ENCODE assay signal across 12 mouse cellular contexts in the genomic region with DNA sequence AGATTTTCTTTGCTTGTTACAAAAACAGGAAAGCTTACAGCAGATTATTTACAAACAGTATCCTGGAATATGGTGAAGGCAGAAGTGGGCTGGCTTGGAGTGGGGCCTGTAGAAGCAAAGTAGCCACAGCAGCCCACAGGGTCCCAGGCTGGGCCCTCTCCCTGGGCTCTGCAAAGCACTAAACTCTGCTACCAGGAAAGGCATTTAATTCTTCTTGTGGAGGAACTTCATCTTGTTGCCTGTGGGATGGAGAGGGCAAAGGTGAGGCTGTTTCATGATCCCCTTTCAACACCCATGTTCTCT. TPM values are rescaled to one million over a fixed set of nuclear protein-coding genes. Genes with fewer than 3 reads are reported as not detected.
DNase-seq lines count a peak whose midpoint lies in the region; ATAC-seq and TF ChIP-seq lines count a peak whose summit lies in the region.
"Had no signal": no experiment of that assay in that cellular context is flagged by ENCODE, and none has a peak within 500 bp of the region (broad histone marks: within the 10 kb centered on the region; RNA-seq: fewer than 3 reads in every experiment).

No protein-coding gene starts in this region.

- no peaks in the 10 kb centered on the region for H3K9me3 ChIP-seq in forebrain, embryonic 15.5 days
- H3K9me3 ChIP-seq in forebrain, embryonic 10.5 days: no peaks in the 10 kb centered on the region
- H3K9me3 ChIP-seq in MEL (replicated peaks; ENCODE audit: insufficient read depth, low read length): no peaks in the 10 kb centered on the region
- no peaks in the 10 kb centered on the region for H3K9me3 ChIP-seq in intestine, embryonic 16.5 days (ENCODE audit: control insufficient read depth, low read length)

- no peak for TF ChIP-seq POLR2A in MEL (IDR thresholded peaks at IDR 0.05; ENCODE audit: control insufficient read depth in 1 of 2, insufficient read depth in 1 of 2, low read depth in 1 of 2, low read length in 2 of 2, poor library complexity in 1 of 2)

- H3K36me3 ChIP-seq in forebrain, embryonic 15.5 days: peaks cover 43% of the 10 kb centered on the region
- H3K36me3 ChIP-seq in forebrain, embryonic 10.5 days (replicated peaks): peaks cover 87% of the 10 kb centered on the region
- H3K36me3 ChIP-seq in MEL (ENCODE audit: control insufficient read depth in 1 of 2, insufficient read depth in 2 of 2, low read length in 2 of 2): peaks cover 19 to 20% of the 10 kb centered on the region in 2 experiments
- H3K36me3 ChIP-seq in intestine, embryonic 16.5 days (ENCODE audit: control insufficient read depth, insufficient read depth, low read length): peaks cover 22% of the 10 kb centered on the region

- H3K79me2 ChIP-seq in MEL (ENCODE audit: control insufficient read depth, insufficient read depth, low read length, poor library complexity): peaks cover 30% of the 10 kb centered on the region

- H3K4me1 ChIP-seq in forebrain, embryonic 15.5 days: peaks cover 23% of the 10 kb centered on the region
- peaks cover 25% of the 10 kb centered on the region for H3K4me1 ChIP-seq in forebrain, embryonic 10.5 days
- peaks cover 0 to 7% of the 10 kb centered on the region in 2 experiments; a peak in 1 of 4 replicates for H3K4me1 ChIP-seq in MEL (ENCODE audit: control insufficient read depth in 1 of 2, insufficient read depth in 2 of 2, low read length in 2 of 2)
- peaks cover 16% of the 10 kb centered on the region for H3K4me1 ChIP-seq in intestine, embryonic 16.5 days (ENCODE audit: control insufficient read depth, insufficient read depth, low read length)

- H3K27ac ChIP-seq in forebrain, embryonic 15.5 days (replicated peaks): 0 out of 2 replicates have a peak overlapping the region, but pooled peaks have one; percentile 31
- H3K27ac ChIP-seq in forebrain, embryonic 10.5 days: no peak overlapping the region
- H3K27ac ChIP-seq in layer of hippocampus, adult 2 months: peak overlapping the region; percentile 51; the same call in 1 of the 2 replicates
- no peak overlapping the region for H3K27ac ChIP-seq in MEL (ENCODE audit: control insufficient read depth, low read depth, low read length)
- peak overlapping the region; percentile 40; the same call in 1 of the 2 replicates for H3K27ac ChIP-seq in intestine, embryonic 16.5 days (ENCODE audit: low read length)

- H3K4me3 ChIP-seq in forebrain, embryonic 15.5 days: no peak overlapping the region
- no peak overlapping the region for H3K4me3 ChIP-seq in forebrain, embryonic 10.5 days
- no peak overlapping the region for H3K4me3 ChIP-seq in layer of hippocampus, adult 2 months
- no peak overlapping the region for H3K4me3 ChIP-seq in MEL (ENCODE audit: control insufficient read depth in 1 of 2, insufficient read depth in 1 of 2, low read depth in 2 of 2, low read length in 2 of 2)
- H3K4me3 ChIP-seq in intestine, embryonic 16.5 days (ENCODE audit: low read length): no peak overlapping the region
- H3K4me3 ChIP-seq: heart, adult 2 months had no signal

- no peak for TF ChIP-seq RAD21 in MEL (IDR thresholded peaks at IDR 0.05; ENCODE audit: low read depth, low read length)

- DNase-seq in forebrain, embryonic 10.5 days (ENCODE audit: extremely low spot score, low spot score): no peak
- no peak for DNase-seq in layer of hippocampus, adult 2 months (ENCODE audit: low spot score in 2 of 2)
- no peak for DNase-seq in layer of hippocampus, adult 18-20 months (ENCODE audit: low spot score in 2 of 2)
- DNase-seq in MEL (ENCODE audit: low read depth, low spot score): no peak
- DNase-seq in right cerebral cortex, adult 18-20 months: no peak
- no peak for DNase-seq in right cerebral cortex, postnatal 4 days
- DNase-seq: heart, adult 2 months; thymus, postnatal 14 days had no signal

- no peak overlapping the region for H3K4me2 ChIP-seq in forebrain, embryonic 15.5 days (replicated peaks)
- H3K4me2 ChIP-seq in intestine, embryonic 16.5 days (ENCODE audit: low read depth, low read length): no peak overlapping the region

- no peak for TF ChIP-seq CTCF in layer of hippocampus, adult 2 months (conservative IDR thresholded peaks at IDR 0.05)
- TF ChIP-seq CTCF in MEL (IDR thresholded peaks at IDR 0.05 in 2 of 3, conservative IDR thresholded peaks at IDR 0.05 in 1 of 3; ENCODE audit: control insufficient read depth in 1 of 3, insufficient read depth in 1 of 3, low read depth in 2 of 3, low read length in 3 of 3, poor library complexity in 1 of 3, severe bottlenecking in 1 of 3): no peak

- no peak for ATAC-seq in forebrain, embryonic 15.5 days (replicated peaks)
- ATAC-seq in intestine, embryonic 16.5 days: peak; percentile 9; the same call in 1 of the 2 replicates

- no peaks in the 10 kb centered on the region for H3K27me3 ChIP-seq in forebrain, embryonic 15.5 days
- no peaks in the 10 kb centered on the region for H3K27me3 ChIP-seq in forebrain, embryonic 10.5 days (ENCODE audit: poor library complexity, severe bottlenecking)
- H3K27me3 ChIP-seq in MEL (ENCODE audit: control insufficient read depth in 1 of 2, insufficient read depth in 2 of 2, low read length in 2 of 2): no peaks in the 10 kb centered on the region
- no peaks in the 10 kb centered on the region for H3K27me3 ChIP-seq in intestine, embryonic 16.5 days (replicated peaks; ENCODE audit: control insufficient read depth, insufficient read depth, low read length)

- no peak for TF ChIP-seq EP300 in MEL (IDR thresholded peaks at IDR 0.05; ENCODE audit: low read depth in 1 of 2, low read length in 2 of 2)

- no peak overlapping the region for H3K9ac ChIP-seq in forebrain, embryonic 15.5 days (replicated peaks)
- no peak overlapping the region for H3K9ac ChIP-seq in MEL (ENCODE audit: control insufficient read depth, low read depth, low read length, poor library complexity, severe bottlenecking)
- H3K9ac ChIP-seq in intestine, embryonic 16.5 days (ENCODE audit: low read depth, low read length): no peak overlapping the region; the same call in 1 of the 2 replicates

TF ChIP-seq in MEL, 35 proteins besides CTCF, POLR2A, EP300 and RAD21:
- TF ChIP-seq UBTF (IDR thresholded peaks at IDR 0.05; ENCODE audit: borderline replicate concordance, insufficient read depth, low read depth, low read length) (no peak), MYB (IDR thresholded peaks at IDR 0.05; ENCODE audit: low read depth, low read length) (no peak), POLR2AphosphoS5 (IDR thresholded peaks at IDR 0.05; ENCODE audit: borderline replicate concordance, low read depth, low read length) (0 out of 2 replicates have a peak, but pooled peaks have one; percentile 79), ZMIZ1 (IDR thresholded peaks at IDR 0.05; ENCODE audit: low read depth, low read length) (peak; percentile 69; the same call in 1 of the 2 replicates)

RNA-seq across cellular contexts. Expression of a gene that starts 5.4 kb away (rescaled TPM):
- polyA plus RNA-seq in forebrain, embryonic 15.5 days (2015; fragmentation: Nextera tagmentation; extraction: Ambion mirVana): 83.3 and 86.3 TPM in 2 replicates
- 133 and 134 TPM in 2 replicates for polyA plus RNA-seq in forebrain, embryonic 10.5 days (2016; fragmentation: Nextera tagmentation; extraction: Ambion mirVana)
- total RNA-seq in layer of hippocampus, adult 2 months (2021): 100 to 1,000 TPM; 143 to 145 TPM
- total RNA-seq in layer of hippocampus, adult 18-20 months (2021): 100 to 1,000 TPM; 158 to 159 TPM
- total RNA-seq in MEL (2012; rRNA removed): 1,139 and 1,252 TPM in 2 replicates
- 100 to 1,000 TPM in 1 of 2 experiments, not detected in 1; 221 TPM for polyA plus RNA-seq in MEL (2012; ENCODE audit: insufficient read depth in 1 of 2, insufficient read length in 2 of 2, low read depth in 1 of 2, low replicate concordance in 2 of 2, missing spikeins in 1 of 2)
- polyA plus RNA-seq in intestine, embryonic 16.5 days (2015; fragmentation: Nextera tagmentation; extraction: Ambion mirVana): 115 and 131 TPM in 2 replicates

RNA-seq across cellular contexts. Expression of a gene that starts 16.5 kb away (rescaled TPM):
- 0.23 and 0.25 TPM in 2 replicates for polyA plus RNA-seq in forebrain, embryonic 15.5 days (2015; fragmentation: Nextera tagmentation; extraction: Ambion mirVana)
- 0.06 and 0.09 TPM in 2 replicates for polyA plus RNA-seq in forebrain, embryonic 10.5 days (2016; fragmentation: Nextera tagmentation; extraction: Ambion mirVana)
- total RNA-seq in layer of hippocampus, adult 2 months (2021): 1 to 10 TPM; 5.0 to 6.0 TPM
- total RNA-seq in layer of hippocampus, adult 18-20 months (2021): 1 to 10 TPM; 6.2 to 7.2 TPM
- not detected in 2 replicates for total RNA-seq in MEL (2012; rRNA removed)
- polyA plus RNA-seq in MEL (2012; ENCODE audit: insufficient read depth in 1 of 2, insufficient read length in 2 of 2, low read depth in 1 of 2, low replicate concordance in 2 of 2, missing spikeins in 1 of 2): under 1 TPM in 1 of 2 experiments, not detected in 1; 0.01 TPM
- 0.01 TPM in 1 of 2 replicates, not detected in the other for polyA plus RNA-seq in intestine, embryonic 16.5 days (2015; fragmentation: Nextera tagmentation; extraction: Ambion mirVana)
- polyA plus RNA-seq: kidney, embryonic 16.5 days; limb, embryonic 11.5 days had no signal

Comparison
In these comparisons a context has a peak if more than half of its experiments do, and no peak if none do; other contexts are left out.
1. H3K27ac ChIP-seq: peak in forebrain, embryonic 15.5 days (single experiment), layer of hippocampus, adult 2 months (single experiment) and intestine, embryonic 16.5 days (single experiment); none in forebrain, embryonic 10.5 days (single experiment) and MEL (single experiment).